29 mouse cellular contexts compared by ENCODE assay signal in the genomic region with DNA sequence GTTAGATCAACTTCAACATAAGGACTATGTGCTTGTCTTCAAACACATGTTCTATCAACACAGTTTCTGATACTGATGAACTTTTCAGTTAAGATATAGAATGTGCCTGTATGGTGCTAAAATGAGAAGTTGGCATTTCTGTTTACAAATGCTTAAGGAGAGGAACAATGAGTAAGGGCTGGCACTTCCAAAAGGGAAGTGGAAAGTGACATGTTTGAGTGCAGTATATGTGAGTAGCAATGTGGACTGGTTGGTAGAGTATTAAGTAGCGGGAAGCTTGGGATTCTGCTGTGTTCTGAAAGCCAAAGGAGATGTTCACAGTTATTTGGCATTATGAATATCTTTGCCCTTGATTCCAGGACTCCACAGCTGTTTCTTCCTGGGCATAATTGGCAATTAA. TPM values are rescaled to one million over a fixed set of nuclear protein-coding genes. Genes with fewer than 3 reads are reported as not detected.
"Had no signal": no experiment of that assay in that cellular context is flagged by ENCODE, and none has a peak within 500 bp of the region (broad histone marks: within the 10 kb centered on the region; RNA-seq: fewer than 3 reads in every experiment).

No protein-coding gene starts in this region.

- ATAC-seq: intestine, postnatal 0 days; liver, postnatal 0 days; lung, postnatal 0 days had no signal

- H3K4me1 ChIP-seq: limb, embryonic 10.5 days; limb, embryonic 13.5 days had no signal

- H3K9ac ChIP-seq: limb, embryonic 13.5 days; liver, embryonic 14.5 days; liver, postnatal 0 days; lung, embryonic 14.5 days had no signal

- H3K4me3 ChIP-seq: left cerebral cortex, adult 2 months; limb, embryonic 10.5 days; limb, embryonic 13.5 days had no signal

- DNase-seq: kidney, adult 2 months; kidney, postnatal 36 days; layer of hippocampus, postnatal 36 days; liver, postnatal 0 days; lung, embryonic 14.5 days; lung, postnatal 4 days; midbrain, embryonic 14.5 days; thymus, adult 18-20 months; thymus, postnatal 36 days had no signal

- H3K9me3 ChIP-seq: limb, embryonic 10.5 days had no signal

- H3K36me3 ChIP-seq: limb, embryonic 10.5 days; limb, embryonic 13.5 days had no signal

- H3K4me2 ChIP-seq: limb, embryonic 13.5 days; liver, embryonic 11.5 days; lung, embryonic 14.5 days; midbrain, embryonic 11.5 days had no signal

- H3K27ac ChIP-seq: kidney, postnatal 0 days; left cerebral cortex, adult 2 months; limb, embryonic 10.5 days; limb, embryonic 13.5 days; liver, embryonic 14.5 days had no signal

- H3K27me3 ChIP-seq: limb, embryonic 13.5 days had no signal

RNA-seq across cellular contexts. Expression of a gene that starts 33.7 kb away (rescaled TPM):
- total RNA-seq: layer of hippocampus, adult 8-10 months; layer of hippocampus, postnatal 10 days; layer of hippocampus, postnatal 36 days; left cerebral cortex, adult 2 months; left cerebral cortex, postnatal 14 days; megakaryocyte-erythroid progenitor cell, adult 5-6 weeks; midbrain, postnatal 0 days had no signal
- polyA plus RNA-seq: intestine, postnatal 0 days; kidney, embryonic 14.5 days; kidney, postnatal 0 days; limb, embryonic 10.5 days; limb, embryonic 13.5 days; liver, embryonic 11.5 days; liver, embryonic 14.5 days; liver, postnatal 0 days; midbrain, embryonic 14.5 days; midbrain, postnatal 0 days; neural tube, embryonic 11.5 days; neural tube, embryonic 14.5 days; small intestine, adult 2 months; stomach, embryonic 16.5 days; testis, adult 2 months had no signal
